Mouse (Mus musculus) lung, postnatal 4 days (tissue): Measurements from ENCODE around the gene Prrg2.
"Not testable (repeated sequence)": the region's sequence is repeated elsewhere in the genome, so short reads cannot be mapped to it uniquely, and the experiment has no call there.

ENCODE experiments used
- DNase-seq, 2 experiments: peaks; one replicate each; pipeline ENCODE4 v3.0.0; 2021

Gene Prrg2

DNA sequence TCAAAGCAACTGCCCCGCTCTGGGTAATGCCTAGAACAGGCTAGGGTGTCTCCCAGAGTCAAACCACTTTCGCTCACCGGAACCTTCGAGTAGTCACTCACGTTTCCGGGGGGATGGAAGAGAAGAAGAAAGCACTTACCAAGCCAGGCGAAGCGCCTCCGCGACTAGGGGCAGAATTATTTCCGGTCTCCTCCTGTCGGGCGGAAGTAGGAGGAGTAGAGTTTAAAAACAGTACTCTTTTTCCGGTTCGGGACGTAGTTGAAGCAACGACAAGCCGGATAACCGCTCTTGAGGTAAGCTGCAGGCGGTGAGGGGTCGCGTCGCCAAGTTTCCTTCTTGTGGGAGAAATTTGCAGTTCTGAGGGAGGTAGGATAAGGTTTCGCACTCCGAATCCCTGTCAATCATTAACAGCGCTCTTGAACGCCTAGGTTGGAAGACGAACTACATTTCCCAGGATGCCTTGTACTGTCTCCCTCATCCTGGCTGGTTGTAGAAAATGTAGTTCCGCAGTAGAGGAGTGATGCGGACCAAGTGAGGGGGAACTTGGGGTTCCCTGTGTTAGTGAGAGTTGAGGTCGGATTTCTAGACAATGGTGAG lies at the start of gene Prrg2, which contains the start of gene Nosip:
Gene Prrg2 (minus strand): TSS at position 439 of the 597 bp plus-strand sequence.
Gene Nosip (plus strand): TSS at position 191 of the 597 bp plus-strand sequence.
- DNase-seq = peak; percentile 96

DNA sequence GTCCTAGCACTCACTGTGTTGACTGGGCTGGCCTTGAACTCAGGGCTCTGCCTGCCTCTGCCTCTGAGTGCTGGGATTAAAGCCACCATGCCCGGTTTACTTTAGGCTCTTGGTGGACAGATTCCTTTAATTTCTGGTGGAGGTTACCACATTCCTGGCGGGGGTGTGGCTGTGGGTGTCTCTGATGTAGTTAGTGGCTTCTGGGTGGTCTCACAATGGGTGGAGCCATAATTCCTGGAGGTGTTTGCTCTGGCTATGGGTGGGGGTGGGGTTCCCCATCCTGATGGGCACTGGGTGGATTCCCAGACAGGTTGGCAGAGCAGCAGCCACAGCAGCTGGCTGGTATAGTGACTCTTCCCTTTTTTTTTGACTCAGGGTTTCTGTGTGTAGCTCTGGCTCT lies 49.5 kb upstream of the Prrg2 start:
- DNase-seq = no peak

DNA sequence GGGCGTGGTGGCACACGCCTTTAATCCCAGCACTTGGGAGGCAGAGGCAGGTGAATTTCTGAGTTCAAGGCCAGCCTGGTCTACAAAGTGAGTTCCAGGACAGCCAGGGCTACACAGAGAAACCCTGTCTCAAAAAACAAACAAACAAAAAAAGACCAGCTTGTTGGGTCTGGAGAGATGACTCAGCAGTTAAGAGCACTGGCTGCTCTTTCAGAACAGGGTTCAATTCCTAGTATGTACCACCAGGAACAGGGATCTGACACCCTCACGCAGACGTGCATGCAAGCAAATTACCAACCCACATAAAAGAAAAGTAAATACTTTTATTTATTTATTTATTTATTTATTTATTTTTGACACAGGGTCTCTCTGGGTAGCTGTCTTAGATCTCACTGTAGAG lies 47.6 kb upstream of the Prrg2 start:
- not testable (repeated sequence) for DNase-seq

DNA sequence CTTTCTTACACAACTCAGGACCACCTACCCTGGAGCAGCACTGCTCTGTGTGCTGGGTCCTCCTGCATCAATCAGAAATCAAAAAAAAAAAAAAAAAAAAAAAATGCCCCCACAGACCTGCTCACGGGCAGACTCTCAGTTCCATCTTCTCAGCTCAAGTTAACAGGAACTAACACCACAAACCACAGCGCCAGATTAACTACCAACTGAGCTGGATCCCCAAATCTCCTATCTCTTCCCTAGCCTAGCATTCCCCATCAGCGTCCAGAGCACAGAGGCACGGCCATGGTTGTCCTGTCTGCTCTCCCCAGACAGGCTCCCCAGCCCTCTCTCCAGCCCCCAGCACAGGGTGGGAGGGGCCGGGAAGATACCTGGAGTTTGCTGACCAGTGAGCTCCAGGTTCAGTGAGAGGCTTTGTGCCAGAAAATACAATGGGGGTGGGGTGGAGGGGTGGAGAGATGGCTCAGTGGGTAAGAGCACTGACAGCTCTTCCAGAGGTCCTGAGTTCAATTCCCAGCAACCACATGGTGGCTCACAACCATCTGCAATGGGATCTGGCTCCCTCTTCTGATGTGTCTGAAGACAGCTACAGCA lies 44.7 kb upstream of the Prrg2 start:
- DNase-seq = no peak

DNA sequence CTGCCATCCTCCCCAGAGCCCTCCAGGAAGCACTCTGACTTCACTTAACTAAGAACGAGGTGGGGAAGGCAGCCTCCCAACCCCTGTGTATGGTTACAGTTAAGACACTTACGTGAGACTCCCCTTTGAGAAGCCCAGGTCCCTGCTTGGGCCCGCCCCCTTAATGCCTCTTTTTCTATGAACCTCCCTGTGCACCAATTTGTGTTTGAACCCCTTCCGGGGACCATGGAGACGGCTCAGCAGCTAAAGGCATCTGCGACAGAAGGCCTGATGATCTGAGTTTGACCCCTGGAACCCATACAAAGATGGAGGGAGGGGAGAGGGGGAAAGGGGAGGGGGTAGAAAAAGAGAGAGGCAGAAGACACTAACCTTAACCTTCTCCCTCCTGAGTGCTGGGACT lies 44.0 kb upstream of the Prrg2 start:
- DNase-seq = no peak

DNA sequence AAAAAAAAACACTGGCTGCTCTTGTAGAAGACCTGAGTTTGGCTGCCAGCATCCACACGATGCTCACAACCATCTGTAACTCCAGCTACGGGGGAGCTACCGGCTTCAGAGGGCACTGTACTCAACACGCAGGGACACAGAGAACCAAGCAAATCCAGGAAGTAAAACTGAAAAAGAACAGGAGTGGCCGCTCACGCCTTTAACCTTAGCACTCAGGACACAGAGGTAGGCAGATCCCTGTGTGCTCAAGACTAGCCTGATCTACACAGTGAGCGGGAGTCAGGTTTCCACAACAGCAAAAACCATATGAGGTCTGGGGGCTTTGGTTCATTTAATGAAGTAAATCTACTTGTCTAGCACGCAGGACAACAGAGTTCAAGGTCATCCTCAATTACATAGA lies 43.0 kb upstream of the Prrg2 start:
- DNase-seq = no peak

DNA sequence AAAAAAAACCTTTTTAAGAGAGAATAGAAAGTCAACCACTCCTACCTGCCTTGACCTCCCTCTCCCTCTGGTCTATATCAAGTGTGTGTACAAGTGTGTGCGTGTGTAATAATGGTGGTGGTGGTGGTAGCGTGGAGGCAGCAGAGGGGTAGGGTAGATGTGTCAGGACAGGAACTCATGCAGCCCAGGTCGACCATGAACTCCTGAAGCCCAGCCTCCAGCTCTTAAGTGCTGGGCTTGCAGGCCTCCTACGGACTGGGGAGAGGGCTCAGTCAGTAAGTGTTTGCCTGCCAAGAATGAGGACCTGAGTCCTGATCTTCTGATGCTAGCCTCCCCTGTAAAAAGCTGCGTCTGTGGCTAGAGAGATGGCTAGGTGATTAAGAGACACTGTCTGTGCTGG lies 42.5 kb upstream of the Prrg2 start:
- DNase-seq = no peak

DNA sequence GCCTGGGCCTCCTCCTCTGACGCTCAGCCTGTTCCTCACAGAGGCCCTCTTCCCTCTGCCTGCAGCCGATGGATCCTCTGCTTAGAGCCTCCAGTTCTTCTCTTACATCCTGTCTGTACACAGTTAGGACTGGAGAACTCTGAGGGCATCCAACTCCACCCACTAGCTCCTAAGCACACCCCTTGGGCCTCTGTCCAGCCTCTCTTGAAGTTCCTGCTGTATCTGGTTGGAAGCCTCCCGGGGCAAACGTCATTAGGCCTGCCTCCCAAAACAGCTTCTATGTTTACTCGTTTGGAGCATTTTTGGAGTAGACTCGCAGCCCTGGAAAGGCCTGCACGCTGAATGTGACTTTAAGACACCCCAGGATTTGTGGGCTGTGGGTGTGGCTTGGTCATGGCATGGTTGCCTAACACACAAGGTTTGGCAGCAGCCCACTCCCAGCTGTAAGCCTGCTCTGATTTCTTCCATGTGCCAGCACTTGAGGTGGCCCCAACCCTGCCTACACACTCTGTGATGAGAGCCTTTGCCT lies 41.2 kb upstream of the Prrg2 start, which contains the start of gene Fcgrt:
Gene Fcgrt (minus strand): TSS at position 200 of the 529 bp plus-strand sequence.
- DNase-seq = peak; percentile 93 to 96

DNA sequence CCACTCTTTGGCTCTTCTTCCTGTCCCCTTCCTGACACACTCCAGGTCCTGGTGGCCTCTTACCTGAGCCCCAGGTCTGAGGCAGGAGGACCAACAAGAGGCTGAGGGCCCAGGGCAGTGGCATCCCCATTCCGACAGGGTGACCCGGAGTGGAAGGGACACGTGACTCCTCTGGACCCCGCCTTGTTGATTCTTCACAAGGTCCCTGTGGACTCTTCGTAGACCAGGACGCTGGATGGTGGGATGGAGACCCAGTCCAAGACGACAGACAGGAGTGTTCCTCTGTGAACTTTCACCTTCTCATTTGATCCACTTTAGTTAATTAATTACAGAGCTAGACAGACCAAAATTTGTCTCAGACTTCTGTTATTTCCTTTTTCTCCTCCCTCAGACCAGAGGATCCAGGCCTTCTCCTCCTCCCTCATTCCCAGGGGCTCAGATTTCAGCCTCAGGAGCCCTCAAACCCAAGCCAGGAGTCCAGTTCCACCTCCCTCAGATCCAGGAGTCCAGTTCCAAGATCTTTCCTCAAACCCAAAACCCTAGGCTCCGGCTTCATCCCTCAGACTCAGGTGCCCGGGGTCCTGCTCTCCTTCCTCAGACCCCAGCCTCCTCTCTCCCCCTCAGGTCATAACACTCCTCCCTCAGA lies 40.6 kb upstream of the Prrg2 start:
- DNase-seq = peak in 1 of 2 experiments; percentile 40

DNA sequence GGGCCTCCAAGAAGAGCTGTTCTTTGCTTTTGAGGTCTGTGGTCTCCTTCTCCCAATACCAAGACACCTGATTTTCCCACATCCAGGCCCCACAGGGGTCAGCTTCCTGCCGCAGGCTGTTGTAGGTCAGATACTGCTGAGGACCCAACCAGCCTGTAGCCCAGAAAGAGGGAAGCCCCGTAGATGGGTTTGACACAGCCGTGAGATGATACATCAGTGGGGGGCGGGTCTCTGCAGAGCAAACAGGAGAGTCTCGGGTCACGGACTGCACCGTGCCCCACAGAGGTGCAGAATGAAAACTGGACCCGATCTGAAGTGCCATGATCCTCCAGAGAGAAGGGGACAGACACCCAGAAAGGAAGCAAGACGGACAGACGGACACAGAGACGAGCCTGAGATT lies 40.0 kb upstream of the Prrg2 start:
- no peak for DNase-seq

DNA sequence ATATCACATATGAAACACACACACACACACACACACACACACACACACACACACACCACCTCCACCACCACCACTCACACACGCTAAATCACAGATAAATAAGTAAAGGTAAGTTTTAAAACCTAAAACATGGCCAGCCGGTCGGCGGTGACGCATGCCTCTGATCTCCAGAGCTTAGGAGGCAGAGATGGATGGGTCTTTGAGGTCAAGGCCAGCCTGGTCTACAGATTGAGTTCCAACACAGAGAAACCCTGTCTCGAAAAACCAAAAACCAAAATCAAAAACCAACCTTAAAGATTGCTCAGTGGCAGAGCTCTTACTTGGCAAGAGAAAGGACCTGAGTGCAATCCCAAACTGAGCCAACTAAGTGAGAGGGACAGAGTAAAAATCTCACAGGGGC lies 37.6 kb upstream of the Prrg2 start:
- no peak for DNase-seq

DNA sequence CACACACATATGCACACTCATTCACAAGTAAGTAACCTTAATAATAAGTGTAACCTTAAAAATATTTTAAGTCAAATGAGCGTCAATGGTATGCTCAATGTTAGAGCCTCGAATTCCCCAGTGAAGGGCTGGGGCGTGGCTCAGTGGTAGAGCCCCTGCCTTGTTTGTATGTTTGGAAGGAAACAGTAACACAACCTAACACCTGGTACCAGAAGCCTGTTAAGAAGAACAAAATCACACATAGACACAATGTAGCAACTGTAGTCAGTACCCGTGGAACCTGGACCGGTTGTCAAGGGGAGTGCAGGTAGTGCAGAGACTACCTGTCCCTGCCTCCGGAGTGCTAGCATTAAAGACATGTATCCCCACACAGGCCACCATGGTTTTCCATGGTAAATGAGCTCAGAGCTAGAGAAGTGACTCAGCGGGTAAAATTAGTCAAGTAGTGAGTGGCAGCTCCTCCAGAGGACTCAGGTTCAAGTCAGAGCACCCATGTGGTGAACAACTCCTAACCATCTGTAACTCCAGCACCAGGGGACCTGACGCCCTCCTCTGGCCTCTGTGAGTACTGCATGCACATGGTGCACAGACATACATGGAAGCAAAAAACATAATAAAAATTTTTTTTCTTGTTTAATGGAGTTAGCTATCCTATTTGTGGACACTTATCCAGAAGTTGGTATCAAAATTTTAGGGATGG lies 36.2 kb upstream of the Prrg2 start:
- peak in 1 of 2 experiments; percentile 44 for DNase-seq

DNA sequence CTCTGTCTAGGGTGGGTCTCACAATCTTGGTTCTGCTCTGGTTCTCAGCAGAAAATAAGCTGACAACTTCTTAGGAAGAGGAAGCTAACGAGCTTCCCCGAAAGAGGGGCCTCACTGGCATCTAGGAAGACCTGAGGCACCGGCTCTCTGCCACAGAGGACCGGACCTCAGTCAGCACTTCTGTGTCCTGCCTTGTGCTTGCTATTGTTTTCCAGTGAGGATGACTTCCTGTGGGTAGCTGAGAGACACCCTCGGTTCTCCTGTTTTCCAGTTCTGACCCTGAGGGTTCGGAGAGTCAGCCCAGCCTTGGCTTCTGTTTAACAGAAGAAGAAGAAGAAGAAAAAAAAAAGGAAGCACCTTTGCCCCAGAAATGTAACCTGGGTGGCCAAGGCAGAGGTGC lies 35.0 kb upstream of the Prrg2 start:
- peak; percentile 47 to 54 for DNase-seq

DNA sequence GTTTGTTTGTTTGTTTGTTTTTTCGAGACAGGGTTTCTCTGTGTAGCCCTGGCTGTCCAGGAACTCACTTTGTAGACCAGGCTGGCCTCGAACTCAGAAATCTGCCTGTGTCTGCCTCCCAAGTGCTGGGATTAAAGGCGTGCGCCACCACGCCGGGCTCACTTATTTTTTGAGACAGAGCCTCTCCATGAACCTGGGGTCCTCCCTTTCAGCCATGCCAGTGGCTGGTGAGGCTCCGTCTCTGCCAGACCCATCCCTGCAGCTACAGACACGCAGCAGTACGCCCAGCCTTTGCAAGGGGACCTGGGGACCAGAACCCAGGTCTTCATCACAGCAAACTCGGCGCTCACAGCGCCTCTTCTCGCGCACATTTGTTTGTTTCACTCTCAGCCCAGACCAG lies 33.5 kb upstream of the Prrg2 start:
- not testable (repeated sequence) for DNase-seq

DNA sequence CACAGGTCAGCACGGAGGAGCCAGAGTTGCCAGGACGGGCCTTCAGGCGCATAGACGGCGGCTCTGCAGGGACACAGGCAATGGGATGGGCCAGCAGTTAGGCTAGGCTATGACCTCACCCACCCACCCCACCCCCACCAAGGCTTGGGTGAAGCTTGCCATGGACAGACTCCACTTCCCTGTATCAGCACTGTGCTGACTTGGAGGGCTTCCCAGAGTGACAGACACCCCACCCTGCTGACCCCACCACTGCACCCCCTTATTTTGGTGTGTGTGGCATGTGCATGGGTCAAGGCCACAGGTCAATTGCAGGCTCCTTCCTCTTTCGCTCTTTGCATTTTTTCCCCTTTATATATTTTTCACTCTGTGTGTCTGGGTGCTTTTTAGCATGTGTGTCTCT lies 32.9 kb upstream of the Prrg2 start:
- peak in 1 of 2 experiments; percentile 38 for DNase-seq

DNA sequence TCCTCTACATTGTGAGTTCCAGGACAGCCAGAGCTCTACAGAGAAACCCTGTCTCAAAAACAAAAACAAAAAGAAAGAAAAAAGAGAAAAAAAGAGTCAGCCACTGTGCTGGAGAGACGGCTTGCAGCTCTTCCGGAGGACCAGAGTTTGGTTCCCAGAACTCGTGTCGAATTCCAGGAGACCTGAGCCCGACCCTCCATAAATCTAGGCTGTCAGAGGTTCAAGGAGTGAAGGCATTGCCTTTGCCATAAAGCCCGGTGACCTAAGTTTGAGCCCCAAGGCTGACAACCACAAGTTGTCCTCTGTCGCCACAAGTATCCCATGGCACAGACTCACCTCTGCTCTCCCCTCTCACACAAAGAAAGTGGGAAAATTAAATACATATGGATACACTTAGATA lies 31.6 kb upstream of the Prrg2 start:
- no peak for DNase-seq

DNA sequence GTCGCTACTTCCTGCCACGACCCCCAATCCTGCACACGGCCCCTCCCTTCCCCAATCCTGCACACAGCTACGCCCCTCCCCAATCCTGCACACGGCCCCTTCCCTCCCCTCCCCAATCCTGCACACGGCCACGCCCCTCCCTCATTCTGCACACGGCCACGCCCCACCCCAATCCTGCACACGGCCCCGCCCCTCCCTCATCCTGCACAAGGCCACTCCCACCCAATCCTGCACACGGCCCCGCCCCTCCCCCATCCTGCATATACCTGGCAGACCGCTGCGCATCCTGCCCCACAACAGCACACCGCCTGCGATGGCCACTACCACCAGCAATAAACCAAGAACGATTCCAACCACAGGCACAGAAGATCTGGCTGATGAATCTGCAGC lies 31.0 kb upstream of the Prrg2 start:
- no peak for DNase-seq

DNA sequence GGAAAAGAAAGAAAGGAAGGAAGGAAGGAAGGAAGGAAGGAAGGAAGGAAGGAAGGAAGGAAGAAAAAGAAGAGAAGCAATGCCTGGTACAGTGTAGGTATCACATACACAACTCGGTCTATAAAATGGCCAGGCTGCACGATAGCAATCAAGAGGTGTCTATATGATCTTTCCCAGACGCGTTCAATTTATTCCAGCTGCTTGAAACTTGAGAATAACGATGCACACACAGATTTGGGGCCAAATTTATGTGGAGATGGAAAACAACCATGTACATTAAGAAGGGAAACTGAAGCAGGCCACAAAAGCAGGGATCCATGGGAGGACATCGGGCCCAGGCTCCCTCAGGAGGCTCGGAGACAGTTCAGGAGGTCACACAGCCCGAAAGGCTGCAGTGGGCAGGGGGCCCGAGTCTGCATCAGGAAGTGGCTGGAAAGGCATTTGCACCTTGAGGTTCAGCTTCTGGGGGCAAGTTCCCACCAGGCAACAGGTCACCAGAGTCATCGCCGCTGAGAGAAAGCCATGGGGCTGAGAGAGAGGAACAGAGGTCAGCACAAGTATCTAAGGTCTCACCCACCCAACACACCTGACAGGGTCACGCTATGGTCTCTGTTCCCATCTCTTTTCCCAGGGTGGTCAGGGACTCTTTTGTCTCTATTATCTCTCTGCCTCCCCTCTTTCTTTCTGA lies 30.5 kb upstream of the Prrg2 start:
- no peak for DNase-seq

DNA sequence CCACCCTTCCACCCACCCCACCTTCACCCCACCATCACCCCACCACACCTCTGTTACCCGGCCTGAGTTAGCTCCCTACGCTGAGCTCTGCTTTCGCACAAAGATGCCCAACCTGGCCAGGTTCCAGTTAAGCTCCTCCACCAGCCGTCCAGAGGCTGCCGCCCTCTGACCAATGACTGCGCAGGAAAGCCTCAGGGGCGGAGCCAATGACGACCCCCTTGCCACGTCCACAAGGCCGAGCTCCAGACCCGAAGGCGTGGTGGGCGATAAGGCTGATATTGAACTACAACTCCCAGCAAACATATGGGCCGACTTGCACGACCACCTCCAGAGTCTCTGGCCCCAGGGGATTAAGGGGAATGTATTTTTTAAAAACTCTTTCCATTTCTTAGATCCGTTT lies 29.6 kb upstream of the Prrg2 start, which contains the start of gene Rcn3:
Gene Rcn3 (minus strand): TSS at position 174 of the 400 bp plus-strand sequence.
- DNase-seq = peak; percentile 92 to 96

DNA sequence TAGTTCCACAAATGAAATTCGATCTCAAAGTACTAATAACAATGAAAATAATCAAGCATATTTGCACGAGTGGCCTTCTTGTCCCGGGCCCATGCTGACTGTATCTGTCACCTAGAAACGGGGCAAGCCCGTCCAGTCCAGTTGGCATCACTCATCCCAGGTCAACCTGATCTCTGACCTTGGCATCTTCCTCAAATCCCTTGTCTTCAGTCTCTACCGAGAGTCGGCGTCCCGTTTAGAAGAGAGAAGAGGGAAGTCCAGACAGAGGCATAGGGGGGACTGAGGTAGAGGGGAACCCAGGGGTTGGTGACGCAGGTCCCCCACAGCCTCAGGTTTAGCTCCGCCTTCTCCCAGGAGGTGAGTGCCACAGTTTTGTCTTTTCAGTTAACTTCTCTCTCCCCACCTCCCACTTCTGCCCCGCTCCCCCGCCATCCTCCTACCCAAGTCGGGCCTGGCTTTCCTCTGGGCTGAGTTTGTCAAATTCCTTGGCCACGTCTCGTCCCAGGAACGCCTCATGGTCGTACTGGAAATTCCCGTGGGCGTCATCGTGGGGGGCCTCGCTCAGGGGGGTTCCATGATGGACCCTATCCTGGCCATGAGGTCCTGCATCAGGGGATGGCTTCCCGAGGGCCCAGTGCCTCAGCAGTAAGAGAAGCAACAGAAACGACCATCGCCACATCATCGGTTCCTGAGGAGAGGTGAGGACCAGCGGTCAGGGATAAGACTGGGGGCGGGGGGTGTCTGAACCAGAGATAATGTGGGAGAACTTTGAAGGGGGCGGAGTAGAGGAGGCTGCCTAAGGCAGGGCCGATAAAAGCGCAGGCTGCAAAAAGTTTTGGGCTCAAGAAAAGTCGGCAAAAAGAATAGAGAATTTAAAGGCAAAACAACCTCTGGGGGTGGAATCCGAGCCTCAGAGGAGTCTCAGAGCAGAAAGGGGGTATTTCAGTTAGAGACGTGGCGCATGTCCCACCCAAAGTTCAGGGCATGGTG lies 28.8 kb upstream of the Prrg2 start:
- peak; percentile 62 to 70 for DNase-seq

DNA sequence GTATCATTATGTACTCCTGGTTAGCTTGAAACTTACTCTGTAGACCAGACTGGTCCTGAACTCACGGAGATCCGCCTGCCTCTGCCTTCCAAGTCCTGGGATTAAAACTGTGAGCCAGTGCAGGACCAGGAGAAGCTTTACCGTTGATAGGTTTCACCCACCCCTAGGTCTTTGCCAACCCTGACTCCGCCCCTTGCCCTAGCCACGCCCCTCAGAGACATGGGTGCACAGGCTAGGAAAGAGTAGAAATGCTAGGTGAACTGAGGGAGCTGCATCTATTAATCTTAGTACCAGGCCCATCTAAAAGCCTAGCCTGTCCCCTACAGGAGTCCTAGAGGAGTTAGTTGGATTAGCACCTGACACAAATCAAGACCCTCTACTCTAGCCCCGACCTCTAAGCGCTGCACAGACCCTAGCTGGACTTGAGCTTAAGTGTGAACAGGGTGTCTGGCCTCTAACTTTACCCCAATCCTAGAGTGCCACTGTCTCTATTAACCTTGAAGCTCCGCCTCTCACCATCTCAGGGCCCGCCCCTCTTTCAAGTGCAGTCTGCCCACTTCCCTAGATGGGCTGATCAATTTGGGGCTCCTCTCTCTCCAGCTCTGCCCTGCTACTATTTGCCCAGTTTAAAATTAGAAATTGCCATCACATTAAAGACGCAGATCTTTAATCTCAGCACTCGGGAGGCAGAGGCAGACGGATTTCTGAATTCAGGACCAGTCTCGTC lies 27.9 kb upstream of the Prrg2 start:
- no peak for DNase-seq
